Mouse (Mus musculus): Measurements from ENCODE around the gene Gfod2.

Gene Gfod2

GRCm38 (mm10) chr8:105757796-105758276 is 628 bp downstream of the Gfod2 start:
- DNase-seq (ENCODE audit: low spot score) = no peak

- no peak for DNase-seq (ENCODE audit: low spot score)
These were observed 3.8 kb downstream of the Gfod2 start for GRCm38 (mm10) chr8:105754688-105755087.

GRCm38 (mm10) chr8:105753916-105754315 is 4.5 kb downstream of the Gfod2 start:
- no peak for DNase-seq (ENCODE audit: low spot score)

GRCm38 (mm10) chr8:105750606-105751005 is 7.9 kb downstream of the Gfod2 start:
- peak; percentile 87 for DNase-seq (ENCODE audit: low spot score)

- DNase-seq (ENCODE audit: low spot score) = no peak
These were observed 15.2 kb downstream of the Gfod2 start for GRCm38 (mm10) chr8:105743301-105743700.

GRCm38 (mm10) chr8:105739216-105739615 is 19.2 kb downstream of the Gfod2 start:
- no peak for DNase-seq (ENCODE audit: low spot score)

GRCm38 (mm10) chr8:105732186-105732585 is 26.3 kb downstream of the Gfod2 start:
- no peak for DNase-seq (ENCODE audit: low spot score)

- DNase-seq (ENCODE audit: low spot score) = no peak
These were observed 30.9 kb downstream of the Gfod2 start for GRCm38 (mm10) chr8:105727397-105728124.

- DNase-seq (ENCODE audit: low spot score) = no peak
These were observed 32.7 kb downstream of the Gfod2 start for GRCm38 (mm10) chr8:105725726-105726125.

GRCm38 (mm10) chr8:105722861-105723260 is 35.6 kb downstream of the Gfod2 start:
- no peak for DNase-seq (ENCODE audit: low spot score)

- DNase-seq (ENCODE audit: low spot score) = no peak
These were observed 38.8 kb downstream of the Gfod2 start for GRCm38 (mm10) chr8:105719637-105720036.

GRCm38 (mm10) chr8:105716302-105716945 is 42.0 kb downstream of the Gfod2 start:
- DNase-seq (ENCODE audit: low spot score) = no peak

- peak; percentile 44 for DNase-seq (ENCODE audit: low spot score)
These were observed 43.4 kb downstream of the Gfod2 start for GRCm38 (mm10) chr8:105715042-105715441.

GRCm38 (mm10) chr8:105714139-105714538 is 44.3 kb downstream of the Gfod2 start:
- DNase-seq (ENCODE audit: low spot score) = peak; percentile 94

GRCm38 (mm10) chr8:105712286-105712685 is 46.2 kb downstream of the Gfod2 start:
- DNase-seq (ENCODE audit: low spot score) = no peak

- peak; percentile 41 for DNase-seq (ENCODE audit: low spot score)
These were observed 49.1 kb downstream of the Gfod2 start for GRCm38 (mm10) chr8:105709317-105709716.

- no peak for DNase-seq (ENCODE audit: low spot score)
These were observed 49.8 kb downstream of the Gfod2 start for GRCm38 (mm10) chr8:105708675-105709074.

- DNase-seq (ENCODE audit: low spot score) = peak; percentile 89
These were observed 50.7 kb downstream of the Gfod2 start, which contains the start of the genes 4933405L10Rik and Enkd1 for GRCm38 (mm10) chr8:105707498-105708403. TSS of gene 4933405L10Rik (plus strand) at chr8:105707655. TSS of gene Enkd1 (minus strand) at chr8:105708210.

- no peak for DNase-seq (ENCODE audit: low spot score)
These were observed 52.0 kb downstream of the Gfod2 start for GRCm38 (mm10) chr8:105706426-105706825.

- DNase-seq (ENCODE audit: low spot score) = no peak
These were observed 53.5 kb downstream of the Gfod2 start for GRCm38 (mm10) chr8:105704955-105705354.

- DNase-seq (ENCODE audit: low spot score) = peak; percentile 46
These were observed 54.2 kb downstream of the Gfod2 start for GRCm38 (mm10) chr8:105704146-105704812.

All from testis, postnatal 10 days (tissue).